Mouse (Mus musculus) limb, embryonic 13.5 days (tissue): ENCODE results near the gene Clock. TPM values are rescaled to one million over a fixed set of nuclear protein-coding genes. Genes with fewer than 3 reads are reported as not detected.

Experiments
- ATAC-seq: fragments of 200-750 bp; cut with Nextera tagmentation; 2 replicates; pipeline ENCODE4 v1.8.0; 2017; ENCODE audit warnings: low read depth, moderate number of reproducible peaks, moderate TSS enrichment; ENCODE audit not compliant: low FRiP score
- H3K27ac ChIP-seq: fragments of 300-500 bp; sonication (generic); 2 replicates; pipeline ENCODE4 v1.5.1; 2015; ENCODE audit warnings: inconsistent platforms, mild to moderate bottlenecking, moderate library complexity
- H3K27me3 ChIP-seq: fragments of 300-500 bp; sonication (generic); 2 replicates; pipeline ENCODE4 v1.6.1; 2015; ENCODE audit warnings: mild to moderate bottlenecking, inconsistent platforms
- H3K36me3 ChIP-seq: fragments of 300-500 bp; sonication (generic); 2 replicates; pipeline ENCODE4 v1.6.1; 2015; ENCODE audit warnings: inconsistent platforms, mild to moderate bottlenecking, moderate library complexity
- H3K4me1 ChIP-seq: fragments of 300-500 bp; sonication (generic); 2 replicates; pipeline ENCODE4 v1.6.1; 2015; ENCODE audit warnings: inconsistent platforms
- H3K4me2 ChIP-seq: fragments of 300-500 bp; sonication (generic); replicated peaks from 2 replicates; pipeline ENCODE4 v1.6.1; 2015; ENCODE audit warnings: inconsistent platforms, mild to moderate bottlenecking, moderate library complexity
- H3K4me3 ChIP-seq: fragments of 300-500 bp; sonication (generic); 2 replicates; pipeline ENCODE4 v1.5.1; 2015; ENCODE audit warnings: moderate library complexity, mild to moderate bottlenecking, inconsistent platforms
- H3K9ac ChIP-seq: fragments of 300-500 bp; sonication (generic); 2 replicates; pipeline ENCODE4 v1.6.1; 2015; ENCODE audit warnings: mild to moderate bottlenecking, inconsistent platforms
- H3K9me3 ChIP-seq: fragments of 300-500 bp; sonication (generic); 2 replicates; pipeline ENCODE4 v1.6.1; 2016; ENCODE audit warnings: inconsistent platforms
- WGBS: fragments of 180-500 bp; shearing (Covaris S2); methylation state at CpG from one replicate; pipeline ENCODE4 v1.1.7; 2015; 5-methylcytosine and 5-hydroxymethylcytosine counted together
- polyA plus RNA-seq: library from polyadenylated mRNA; unstranded; fragments of >200 nt; fragmentation: Nextera tagmentation; extraction: Ambion mirVana; gene quantifications from 2 replicates; pipeline ENCODE4 v1.2.1, GENCODE M21; 2015

Clock gene
- polyA plus RNA-seq: 13.9 and 16.5 TPM in 2 replicates

- peak; percentile 92 for ATAC-seq
- Histone ChIP-seq H3K4me1 (peaks cover 28% of the 10 kb centered on the region), H3K36me3 (no peaks in the 10 kb centered on the region), H3K27ac (peak within 1 kb of the TSS; percentile 96), H3K27me3 (no peaks in the 10 kb centered on the region), H3K9me3 (no peaks in the 10 kb centered on the region), H3K9ac (peak within 1 kb of the TSS; percentile 87), H3K4me2 (peak within 1 kb of the TSS; percentile 82), H3K4me3 (peak within 1 kb of the TSS; percentile 70)
- under 1% methylated on average over 62 of the region's 104 CpGs for WGBS
Observed at GRCm38 (mm10) chr5:76304452-76305341, at the start of gene Clock. Gene Clock, minus strand, starts transcription at chr5:76304792.

GRCm38 (mm10) chr5:76351953-76352611 is 47.5 kb upstream of the Clock start:
- WGBS: 31% methylated on average over 7 of the region's 7 CpGs

DNA sequence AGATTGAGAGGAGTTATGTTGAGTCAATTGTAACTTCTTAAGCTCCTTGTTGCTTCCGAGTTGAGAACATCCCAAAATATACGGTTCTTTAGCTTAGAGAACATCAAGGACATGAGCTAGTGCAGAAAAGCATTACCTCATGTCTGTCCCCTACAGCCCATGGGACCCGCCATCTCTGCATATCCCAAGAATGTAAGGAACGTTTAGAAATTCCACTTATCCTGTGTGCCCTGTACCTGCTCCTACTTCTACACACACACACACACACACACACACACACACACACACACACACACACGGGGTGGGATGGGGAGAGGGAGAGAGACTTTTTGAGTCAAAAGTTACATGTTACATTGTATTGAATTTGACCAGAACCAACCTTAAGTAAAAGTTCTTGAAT is 46.9 kb upstream of the Clock start:
- Histone ChIP-seq H3K4me2 (no peak overlapping the region), H3K36me3 (no peaks in the 10 kb centered on the region), H3K27ac (no peak overlapping the region), H3K9ac (no peak overlapping the region), H3K9me3 (no peaks in the 10 kb centered on the region), H3K4me3 (no peak overlapping the region), H3K27me3 (no peaks in the 10 kb centered on the region), H3K4me1 (no peaks in the 10 kb centered on the region)
- WGBS: 75% methylated on average over 5 of the region's 5 CpGs
- ATAC-seq: no peak

More at GRCm38 (mm10) chr5:76351953-76352611, 47.5 kb upstream of the Clock start:
- no peak overlapping the region for H3K9ac ChIP-seq
- ATAC-seq: no peak
- no peaks in the 10 kb centered on the region for H3K36me3 ChIP-seq
- H3K27ac ChIP-seq: no peak overlapping the region
- no peaks in the 10 kb centered on the region for H3K27me3 ChIP-seq
- H3K4me2 ChIP-seq: no peak overlapping the region
- no peak overlapping the region for H3K4me3 ChIP-seq
- no peaks in the 10 kb centered on the region for H3K9me3 ChIP-seq
- H3K4me1 ChIP-seq: no peaks in the 10 kb centered on the region

DNA sequence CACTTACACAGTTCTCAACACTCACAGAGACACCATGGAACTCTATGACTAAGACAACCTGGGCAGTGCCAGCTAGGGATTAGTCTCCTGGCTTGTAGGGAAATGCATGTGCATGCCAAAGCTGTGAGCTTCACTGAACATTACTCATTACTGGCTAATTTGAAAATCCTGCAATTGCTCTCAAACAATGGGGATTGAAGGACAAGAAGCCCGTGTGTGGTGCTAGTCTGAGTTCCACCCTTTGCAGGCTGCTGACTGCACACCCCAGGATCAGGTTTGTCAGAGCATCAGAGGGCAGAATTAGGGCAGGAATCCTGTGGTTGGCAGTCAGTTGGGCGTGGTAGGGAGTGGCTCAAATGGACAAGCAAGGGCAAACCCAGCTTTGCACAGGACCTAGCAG is 41.5 kb upstream of the Clock start:
- no peak overlapping the region for H3K27ac ChIP-seq
- no peak overlapping the region for H3K9ac ChIP-seq
- no peak for ATAC-seq
- no peak overlapping the region for H3K4me2 ChIP-seq
- H3K4me1 ChIP-seq: no peaks in the 10 kb centered on the region
- no peaks in the 10 kb centered on the region for H3K36me3 ChIP-seq
- H3K9me3 ChIP-seq: no peaks in the 10 kb centered on the region
- no peak overlapping the region for H3K4me3 ChIP-seq
- H3K27me3 ChIP-seq: no peaks in the 10 kb centered on the region
- 64% methylated on average over 2 of the region's 2 CpGs for WGBS

DNA sequence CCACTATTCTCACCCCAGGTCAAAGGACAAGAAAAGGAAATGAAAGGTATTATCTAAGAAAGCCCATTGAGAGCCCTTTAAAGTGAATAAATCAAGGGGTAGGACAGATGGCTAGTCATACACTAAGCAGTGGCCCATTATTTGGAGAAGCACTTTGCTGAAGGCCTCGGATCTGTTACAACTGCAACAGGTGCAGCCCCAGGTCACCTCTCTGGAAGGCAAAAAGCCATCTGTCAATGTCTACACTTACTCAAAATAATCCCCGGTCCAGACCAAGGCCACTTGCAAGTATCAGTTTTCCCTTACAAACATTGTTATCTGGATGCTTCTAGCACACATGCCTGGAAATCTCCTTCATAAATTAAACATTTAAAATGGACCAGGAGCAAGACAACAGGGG is 36.3 kb upstream of the Clock start:
- no peak overlapping the region for H3K4me2 ChIP-seq
- H3K36me3 ChIP-seq: no peaks in the 10 kb centered on the region
- H3K9ac ChIP-seq: no peak overlapping the region
- H3K4me1 ChIP-seq: no peaks in the 10 kb centered on the region
- H3K27ac ChIP-seq: no peak overlapping the region
- no peak overlapping the region for H3K4me3 ChIP-seq
- no peaks in the 10 kb centered on the region for H3K27me3 ChIP-seq
- 78% methylated on average over 2 of the region's 2 CpGs for WGBS
- ATAC-seq: no peak; the same call in 1 of the 2 replicates
- no peaks in the 10 kb centered on the region for H3K9me3 ChIP-seq

DNA sequence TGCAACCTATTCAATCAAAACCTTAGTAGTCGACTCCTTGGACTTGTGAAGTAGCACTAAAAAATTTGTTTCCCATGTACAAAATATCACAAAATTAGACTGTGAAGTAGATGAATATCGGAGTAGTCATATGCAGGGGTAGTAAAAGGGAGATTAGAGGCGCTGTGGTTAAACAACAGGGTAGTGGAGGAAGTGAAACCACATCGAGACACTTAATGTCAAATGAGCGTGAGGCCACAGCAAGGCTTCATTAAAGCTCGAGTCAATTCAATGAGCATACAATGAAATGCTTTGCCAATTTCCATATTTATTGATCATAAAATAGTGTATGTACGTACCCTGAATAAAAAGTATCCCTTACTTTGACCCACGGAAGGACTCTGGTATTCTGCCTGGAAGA is 32.5 kb upstream of the Clock start:
- WGBS: 75% methylated on average over 8 of the region's 8 CpGs
- no peaks in the 10 kb centered on the region for H3K27me3 ChIP-seq
- no peaks in the 10 kb centered on the region for H3K9me3 ChIP-seq
- ATAC-seq: no peak
- H3K4me2 ChIP-seq: no peak overlapping the region
- H3K9ac ChIP-seq: no peak overlapping the region
- H3K36me3 ChIP-seq: no peaks in the 10 kb centered on the region
- H3K4me3 ChIP-seq: no peak overlapping the region
- H3K27ac ChIP-seq: no peak overlapping the region
- no peaks in the 10 kb centered on the region for H3K4me1 ChIP-seq

DNA sequence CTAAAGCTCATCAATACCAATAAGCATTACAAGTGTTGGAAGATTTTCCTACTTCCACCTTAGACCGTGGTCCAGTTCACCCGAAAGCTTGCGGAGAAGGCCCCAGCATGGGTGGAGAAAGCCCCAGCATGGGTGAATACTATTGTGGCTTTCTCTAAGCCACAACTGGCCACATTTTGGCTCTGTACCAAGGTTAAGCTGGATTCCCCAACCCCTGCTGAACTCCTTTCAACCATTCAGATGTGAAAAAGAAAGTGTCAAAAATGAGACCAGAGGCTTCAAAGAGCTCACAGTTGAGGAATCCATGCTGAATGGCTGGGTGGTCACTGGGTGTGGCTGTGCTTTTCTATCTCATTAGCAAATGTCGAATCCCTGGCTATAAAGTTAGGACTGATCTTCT is 29.2 kb upstream of the Clock start:
- Histone ChIP-seq H3K36me3 (no peaks in the 10 kb centered on the region), H3K4me1 (no peaks in the 10 kb centered on the region), H3K27ac (no peak overlapping the region), H3K4me2 (no peak overlapping the region), H3K9me3 (no peaks in the 10 kb centered on the region), H3K9ac (no peak overlapping the region), H3K27me3 (no peaks in the 10 kb centered on the region), H3K4me3 (no peak overlapping the region)
- 86% methylated on average over 4 of the region's 4 CpGs for WGBS
- ATAC-seq: no peak

- Histone ChIP-seq H3K9ac (no peak within 1 kb of the TSS), H3K36me3 (no peaks in the 10 kb centered on the region), H3K4me3 (no peak within 1 kb of the TSS), H3K9me3 (no peaks in the 10 kb centered on the region), H3K4me2 (no peak within 1 kb of the TSS), H3K4me1 (no peaks in the 10 kb centered on the region), H3K27me3 (no peaks in the 10 kb centered on the region), H3K27ac (no peak within 1 kb of the TSS)
- 89% methylated on average over 7 of the region's 7 CpGs for WGBS
- no peak for ATAC-seq
Observed at GRCm38 (mm10) chr5:76330953-76331352, 26.4 kb upstream of the Clock start, which contains the start of gene Pdcl2. Gene Pdcl2, minus strand, starts transcription at chr5:76331156.

- Histone ChIP-seq H3K27me3 (no peaks in the 10 kb centered on the region), H3K36me3 (no peaks in the 10 kb centered on the region), H3K9me3 (no peaks in the 10 kb centered on the region), H3K4me3 (no peak overlapping the region), H3K27ac (no peak overlapping the region), H3K4me1 (peaks cover 16% of the 10 kb centered on the region), H3K4me2 (no peak overlapping the region), H3K9ac (no peak overlapping the region)
- no peak for ATAC-seq
- 40% methylated on average over 2 of the region's 2 CpGs for WGBS
Observed at GRCm38 (mm10) chr5:76327296-76327695, 22.7 kb upstream of the Clock start.

DNA sequence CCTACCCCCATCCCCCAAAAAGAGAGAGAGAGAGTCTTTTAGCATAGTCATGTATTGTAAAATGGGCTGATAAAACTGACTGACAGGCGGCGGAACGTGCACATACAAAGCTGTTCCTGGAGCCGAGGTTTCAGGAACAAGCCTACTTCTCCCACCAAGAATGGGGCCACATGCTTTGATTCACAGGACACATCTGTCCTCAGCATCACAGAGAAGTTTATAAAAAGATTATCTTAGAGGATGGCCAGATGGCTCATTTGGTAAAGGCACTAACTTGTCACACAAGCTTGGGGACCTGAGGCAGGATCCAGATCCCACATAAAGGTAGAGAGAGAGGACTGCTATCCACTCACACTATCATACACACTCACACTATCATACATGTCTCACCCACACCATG is 20.5 kb upstream of the Clock start:
- H3K4me1 ChIP-seq: peaks cover 25% of the 10 kb centered on the region
- H3K27ac ChIP-seq: no peak overlapping the region
- H3K9me3 ChIP-seq: no peaks in the 10 kb centered on the region
- no peak overlapping the region for H3K4me2 ChIP-seq
- no peak overlapping the region for H3K9ac ChIP-seq
- H3K4me3 ChIP-seq: no peak overlapping the region
- H3K27me3 ChIP-seq: no peaks in the 10 kb centered on the region
- no peak for ATAC-seq
- no peaks in the 10 kb centered on the region for H3K36me3 ChIP-seq
- 85% methylated on average over 4 of the region's 4 CpGs for WGBS

DNA sequence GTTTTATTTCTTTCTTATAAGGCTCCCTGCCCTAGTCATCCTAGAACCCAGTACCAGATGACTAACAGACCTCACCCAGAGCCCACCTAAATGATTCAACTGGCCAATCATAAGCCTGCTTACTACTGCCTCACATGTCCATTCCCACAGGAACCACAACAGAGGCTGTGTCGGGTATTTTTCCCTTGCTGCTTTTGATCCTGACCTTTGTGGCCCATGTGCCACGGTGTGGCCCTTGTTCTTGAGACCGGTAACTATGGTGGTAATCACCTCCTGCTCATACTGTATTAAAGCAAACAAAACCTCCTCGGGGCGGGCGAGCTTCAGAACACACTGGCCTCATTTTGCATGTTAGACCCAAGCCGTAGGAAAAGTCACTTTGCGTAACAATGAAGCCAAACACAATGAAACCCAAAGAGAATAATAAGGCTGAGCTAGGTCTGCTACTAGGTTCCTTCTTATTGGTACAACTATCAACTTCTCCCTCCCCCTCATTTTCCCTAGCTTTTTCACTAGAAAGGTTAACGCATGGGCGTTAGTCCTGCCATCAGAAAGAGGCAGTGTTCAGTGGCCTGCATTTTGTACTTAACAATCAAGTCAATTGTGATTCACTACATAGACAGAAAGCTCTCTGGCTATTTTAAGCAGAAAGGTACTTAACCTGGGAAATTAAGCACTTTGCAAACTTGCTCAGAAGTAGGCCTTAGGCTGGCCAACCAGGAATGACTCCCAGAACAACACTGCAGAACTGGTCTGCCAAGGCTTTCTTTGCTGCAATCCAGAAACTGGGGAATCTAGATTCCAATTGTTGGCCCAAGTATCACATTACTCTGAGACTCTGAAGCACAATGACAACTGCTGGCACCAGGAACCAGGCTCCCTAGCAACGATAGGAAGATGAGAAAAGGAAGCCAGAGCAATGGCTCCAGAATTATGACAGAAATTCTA is 16.9 kb upstream of the Clock start:
- ATAC-seq: no peak
- Histone ChIP-seq H3K36me3 (no peaks in the 10 kb centered on the region), H3K9ac (no peak overlapping the region), H3K4me1 (peaks cover 25% of the 10 kb centered on the region), H3K27me3 (0 out of 2 replicates have a peak, but pooled peaks cover 3% of the 10 kb centered on the region), H3K27ac (no peak overlapping the region), H3K4me2 (no peak overlapping the region), H3K4me3 (no peak overlapping the region), H3K9me3 (no peaks in the 10 kb centered on the region)
- 59% methylated on average over 11 of the region's 11 CpGs for WGBS
